Mouse (Mus musculus) macrophage (primary cell): ENCODE results near the gene Dpy19l1. TPM values are rescaled to one million over a fixed set of nuclear protein-coding genes. Genes with fewer than 3 reads are reported as not detected.

Source experiments
- H3K27ac ChIP-seq: fragments of 350-480 bp; formaldehyde crosslinking; 2 replicates; pipeline ENCODE4 v1.9.0; 2021
- H3K36me3 ChIP-seq: fragments of 350-480 bp; formaldehyde crosslinking; 2 replicates; pipeline ENCODE4 v1.9.0; 2021; ENCODE audit errors: inconsistent target
- H3K4me3 ChIP-seq: fragments of 350-480 bp; formaldehyde crosslinking; 2 replicates; pipeline ENCODE4 v1.9.0; 2021; ENCODE audit errors: inconsistent target
- H3K79me2 ChIP-seq: fragments of 350-480 bp; formaldehyde crosslinking; 2 replicates; pipeline ENCODE4 v1.9.0; 2021; ENCODE audit errors: inconsistent target
- WGBS: methylation state at CpG from one replicate; pipeline ENCODE4 v1.1.7; 2026; ENCODE audit warnings: inconsistent platforms; ENCODE audit not compliant: missing documents; 5-methylcytosine and 5-hydroxymethylcytosine counted together
- polyA plus RNA-seq: library from polyadenylated mRNA; stranded (reverse); fragments of 250-400 nt; gene quantifications from 3 replicates; pipeline ENCODE4 v1.2.4, GENCODE M21; 2018; ENCODE audit warnings: inconsistent platforms
- total RNA-seq, 78 experiments: library from RNA; depleted of rRNA; stranded (reverse); fragments of 250-400 nt; gene quantifications; 1 replicate in 9 of 78; 2 replicates in 24 of 78; 3 replicates in 43 of 78; 4 replicates in 2 of 78; pipeline ENCODE4 v1.2.4; 2018; ENCODE audit warnings: inconsistent platforms in 56 of 78

Dpy19l1 gene
- 10 to 100 TPM in 18 of 26 experiments, 1 to 10 TPM in 8; 2.0 to 21.1 (median 10.6) TPM for total RNA-seq (2018; cell fraction: chromatin; rRNA removed)
- 10 to 100 TPM in 24 of 26 experiments, 1 to 10 TPM in 2; 8.4 to 19.4 (median 14.6) TPM for total RNA-seq (2018; cell fraction: cytosol; rRNA removed)
- 10 to 100 TPM in 22 of 26 experiments, 1 to 10 TPM in 4; 6.4 to 29.7 (median 15.1) TPM for total RNA-seq (2018; cell fraction: nucleus; rRNA removed)
- polyA plus RNA-seq: 9.7 to 18.4 TPM (median 16.6 TPM) in 3 replicates

GRCm38 (mm10) chr9:24503067-24503857, at the start of gene Dpy19l1:
Gene Dpy19l1 (minus strand): TSS chr9:24503140.
- peaks cover 35% of the 10 kb centered on the region for H3K79me2 ChIP-seq
- no peaks in the 10 kb centered on the region for H3K36me3 ChIP-seq
- H3K27ac ChIP-seq: peak within 1 kb of the TSS; percentile 46
- WGBS: under 1% methylated on average over 98 of the region's 99 CpGs
- H3K4me3 ChIP-seq: peak within 1 kb of the TSS; percentile 62

GRCm38 (mm10) chr9:24538159-24538558, 35.2 kb upstream of the Dpy19l1 start:
- Histone ChIP-seq H3K27ac (no peak overlapping the region), H3K4me3 (no peak overlapping the region), H3K36me3 (no peaks in the 10 kb centered on the region), H3K79me2 (no peaks in the 10 kb centered on the region)
- WGBS: 48% methylated on average over 2 of the region's 2 CpGs

GRCm38 (mm10) chr9:24516575-24517139, 13.7 kb upstream of the Dpy19l1 start:
- Histone ChIP-seq H3K27ac (no peak overlapping the region), H3K36me3 (no peaks in the 10 kb centered on the region), H3K4me3 (no peak overlapping the region), H3K79me2 (no peaks in the 10 kb centered on the region)
- 56% methylated on average over 10 of the region's 10 CpGs for WGBS

GRCm38 (mm10) chr9:24514078-24514469, 11.1 kb upstream of the Dpy19l1 start:
- 95% methylated on average over 5 of the region's 5 CpGs for WGBS
- Histone ChIP-seq H3K4me3 (no peak overlapping the region), H3K79me2 (no peaks in the 10 kb centered on the region), H3K27ac (no peak overlapping the region), H3K36me3 (no peaks in the 10 kb centered on the region)

- no peak overlapping the region for H3K27ac ChIP-seq
- 93% methylated on average over 9 of the region's 9 CpGs for WGBS
- H3K4me3 ChIP-seq: no peak overlapping the region
- H3K79me2 ChIP-seq: no peaks in the 10 kb centered on the region
- H3K36me3 ChIP-seq: no peaks in the 10 kb centered on the region
Observed at GRCm38 (mm10) chr9:24513290-24514077, 10.5 kb upstream of the Dpy19l1 start.

GRCm38 (mm10) chr9:24512121-24512539, 9.2 kb upstream of the Dpy19l1 start:
- Histone ChIP-seq H3K27ac (no peak overlapping the region), H3K36me3 (no peaks in the 10 kb centered on the region), H3K79me2 (no peaks in the 10 kb centered on the region), H3K4me3 (no peak overlapping the region)
- 55% methylated on average over 4 of the region's 5 CpGs for WGBS

- no peaks in the 10 kb centered on the region for H3K79me2 ChIP-seq
- no peak overlapping the region for H3K27ac ChIP-seq
- no peaks in the 10 kb centered on the region for H3K36me3 ChIP-seq
- WGBS: 76% methylated on average over 4 of the region's 4 CpGs
- H3K4me3 ChIP-seq: no peak overlapping the region
Observed at GRCm38 (mm10) chr9:24511371-24512120, 8.6 kb upstream of the Dpy19l1 start.

GRCm38 (mm10) chr9:24508880-24509279, 5.9 kb upstream of the Dpy19l1 start:
- WGBS: 96% methylated on average over 4 of the region's 4 CpGs
- no peak overlapping the region for H3K4me3 ChIP-seq
- no peaks in the 10 kb centered on the region for H3K79me2 ChIP-seq
- no peak overlapping the region for H3K27ac ChIP-seq
- H3K36me3 ChIP-seq: no peaks in the 10 kb centered on the region

GRCm38 (mm10) chr9:24506510-24506909, 3.6 kb upstream of the Dpy19l1 start:
- H3K79me2 ChIP-seq: peaks cover 8% of the 10 kb centered on the region
- no peak overlapping the region for H3K27ac ChIP-seq
- H3K36me3 ChIP-seq: no peaks in the 10 kb centered on the region
- H3K4me3 ChIP-seq: no peak overlapping the region

- Histone ChIP-seq H3K27ac (no peak overlapping the region), H3K36me3 (no peaks in the 10 kb centered on the region), H3K4me3 (no peak overlapping the region), H3K79me2 (peaks cover 22% of the 10 kb centered on the region)
- WGBS: 60% methylated on average over 5 of the region's 5 CpGs
Observed at GRCm38 (mm10) chr9:24505017-24505763, 2.2 kb upstream of the Dpy19l1 start.

GRCm38 (mm10) chr9:24504381-24504780, 1.4 kb upstream of the Dpy19l1 start:
- no peak overlapping the region for H3K27ac ChIP-seq
- H3K36me3 ChIP-seq: no peaks in the 10 kb centered on the region

GRCm38 (mm10) chr9:24503858-24504219, 899 bp upstream of the Dpy19l1 start:
- peak overlapping the region; percentile 46 for H3K27ac ChIP-seq
- H3K4me3 ChIP-seq: peak overlapping the region; percentile 62
- no peaks in the 10 kb centered on the region for H3K36me3 ChIP-seq
- 9% methylated on average over 5 of the region's 5 CpGs for WGBS
- H3K79me2 ChIP-seq: peaks cover 30% of the 10 kb centered on the region

More at GRCm38 (mm10) chr9:24504381-24504780, 1.4 kb upstream of the Dpy19l1 start:
- no peak overlapping the region for H3K4me3 ChIP-seq
- 56% methylated on average over 2 of the region's 2 CpGs for WGBS
- H3K79me2 ChIP-seq: peaks cover 27% of the 10 kb centered on the region

- Histone ChIP-seq H3K4me3 (peak overlapping the region; percentile 51), H3K36me3 (no peaks in the 10 kb centered on the region), H3K79me2 (peaks cover 42% of the 10 kb centered on the region), H3K27ac (0 out of 2 replicates have a peak overlapping the region, but pooled peaks have one; percentile 13)
- WGBS: 0% methylated on average over 39 of the region's 48 CpGs
Observed at GRCm38 (mm10) chr9:24502571-24503004, 352 bp downstream of the Dpy19l1 start.
